Mouse (Mus musculus): ENCODE results near the gene Clec4n. TPM values are rescaled to one million over a fixed set of nuclear protein-coding genes. Genes with fewer than 3 reads are reported as not detected.
"Not testable (repeated sequence)": the region's sequence is repeated elsewhere in the genome, so short reads cannot be mapped to it uniquely, and the experiment has no call there.

Clec4n gene
- total RNA-seq, 1 experiment = not detected

DNA sequence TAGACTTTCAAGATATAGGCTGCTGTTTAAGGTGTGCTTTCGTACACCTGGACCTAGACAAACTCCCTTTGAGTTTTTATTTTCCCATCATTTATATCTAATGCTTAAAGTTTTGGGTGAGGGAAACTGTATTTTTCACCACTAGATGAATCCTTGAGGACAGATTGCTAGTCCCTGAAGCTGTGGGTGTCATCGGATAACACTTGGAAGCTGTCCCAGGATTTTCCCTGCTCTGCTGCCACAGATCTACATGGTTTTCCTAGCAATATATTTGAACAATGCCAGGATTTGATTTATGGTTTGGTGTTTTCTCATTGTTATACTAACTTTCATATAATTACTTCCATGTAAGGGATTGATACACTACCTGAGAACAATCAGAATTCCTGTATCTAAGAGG, 49.8 kb downstream of the Clec4n start:
- no peak overlapping the region for H3K4me3 ChIP-seq (ENCODE audit: insufficient read depth in 1 of 2, low read depth in 1 of 2, low read length in 2 of 2, poor library complexity in 1 of 2, severe bottlenecking in 1 of 2)
- H3K36me3 ChIP-seq (ENCODE audit: control insufficient read depth, insufficient read depth, low read length, poor library complexity, severe bottlenecking) = no peaks in the 10 kb centered on the region
- TF ChIP-seq CHD2 (IDR thresholded peaks at IDR 0.05; ENCODE audit: low read depth, low read length) (no peak), ZNF384 (IDR thresholded peaks at IDR 0.05; ENCODE audit: low read depth, low read length) (no peak)
- no peaks in the 10 kb centered on the region for H3K4me1 ChIP-seq (ENCODE audit: control insufficient read depth in 2 of 2, insufficient read depth in 2 of 2, low read length in 2 of 2, poor library complexity in 1 of 2)
- no peak overlapping the region for H3K27ac ChIP-seq (ENCODE audit: insufficient read depth, low read depth, low read length, poor library complexity, severe bottlenecking)
- H3K9me3 ChIP-seq (ENCODE audit: control insufficient read depth, insufficient read depth, low read depth, low read length) = no peaks in the 10 kb centered on the region
- no peak for DNase-seq (ENCODE audit: low read depth, low spot score)
- in situ Hi-C loops (cut with MboI; ENCODE audit: low sequenced_read_pairs in 2 of 2, unreplicated experiment in 2 of 2) = no loop called here
- H3K9ac ChIP-seq (ENCODE audit: insufficient read depth, low read depth, low read length, poor library complexity, severe bottlenecking) = no peak overlapping the region

DNA sequence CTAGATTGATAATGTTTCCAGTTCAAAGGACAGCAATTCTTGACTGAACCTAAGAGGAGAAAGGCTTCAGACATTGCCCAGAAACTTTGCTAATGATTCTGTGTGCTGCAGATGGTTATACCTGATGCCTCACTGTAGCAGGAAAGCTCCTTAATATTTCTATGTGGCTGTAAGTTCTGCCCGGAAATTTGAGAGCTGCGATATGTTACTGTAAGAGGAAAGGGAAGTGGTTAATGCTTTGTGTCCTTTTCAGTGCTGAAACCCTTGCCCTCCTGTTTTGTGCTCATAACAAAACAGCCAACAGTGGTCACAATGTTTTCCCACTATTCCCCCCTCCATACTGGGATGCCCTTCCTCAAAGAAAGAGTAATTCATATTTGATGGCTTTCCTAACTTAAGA, 56.7 kb downstream of the Clec4n start:
- no peak overlapping the region for H3K4me3 ChIP-seq (ENCODE audit: insufficient read depth in 1 of 2, low read depth in 1 of 2, low read length in 2 of 2, poor library complexity in 1 of 2, severe bottlenecking in 1 of 2)
- no peak overlapping the region for H3K9ac ChIP-seq (ENCODE audit: insufficient read depth, low read depth, low read length, poor library complexity, severe bottlenecking)
- TF ChIP-seq ZNF384 (IDR thresholded peaks at IDR 0.05; ENCODE audit: low read depth, low read length) (no peak), CHD2 (IDR thresholded peaks at IDR 0.05; ENCODE audit: low read depth, low read length) (no peak), HCFC1 (IDR thresholded peaks at IDR 0.05; ENCODE audit: borderline replicate concordance, insufficient read depth, low read length) (no peak), MAFK (IDR thresholded peaks at IDR 0.05; ENCODE audit: insufficient read depth, low read depth, low read length) (no peak), ZC3H11A (IDR thresholded peaks at IDR 0.05; ENCODE audit: borderline replicate concordance, low read depth, low read length) (no peak)
- H3K4me1 ChIP-seq (ENCODE audit: control insufficient read depth in 2 of 2, insufficient read depth in 2 of 2, low read length in 2 of 2, poor library complexity in 1 of 2) = no peaks in the 10 kb centered on the region
- no peak overlapping the region for H3K27ac ChIP-seq (ENCODE audit: insufficient read depth, low read depth, low read length, poor library complexity, severe bottlenecking)
- no peaks in the 10 kb centered on the region for H3K36me3 ChIP-seq (ENCODE audit: control insufficient read depth, insufficient read depth, low read length, poor library complexity, severe bottlenecking)
- no peak for DNase-seq (ENCODE audit: low read depth, low spot score)
- in situ Hi-C loops (cut with MboI; ENCODE audit: low sequenced_read_pairs in 2 of 2, unreplicated experiment in 2 of 2) = no loop called here
- no peaks in the 10 kb centered on the region for H3K9me3 ChIP-seq (ENCODE audit: control insufficient read depth, insufficient read depth, low read depth, low read length)

DNA sequence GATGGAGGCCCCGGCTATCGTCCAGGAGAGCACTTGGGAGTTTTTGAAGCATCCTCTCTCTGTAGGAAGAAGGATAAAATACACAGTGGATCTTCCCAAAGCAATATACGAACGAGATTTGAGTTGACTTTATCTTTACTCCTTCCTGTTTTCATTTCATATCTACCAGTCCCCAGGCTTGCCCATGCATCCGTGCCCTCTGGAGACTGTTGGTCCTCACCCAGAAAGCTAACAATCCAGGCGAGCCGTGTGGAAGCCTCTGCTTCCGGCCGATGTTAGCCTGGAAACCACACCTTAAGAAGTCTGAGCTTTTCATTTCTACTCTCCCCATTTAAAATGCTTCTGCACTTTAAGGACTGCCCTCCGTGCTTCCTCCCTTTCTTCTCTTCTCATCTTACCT, 59.3 kb downstream of the Clec4n start:
- Histone ChIP-seq H3K27ac (ENCODE audit: insufficient read depth, low read depth, low read length, poor library complexity, severe bottlenecking) (no peak overlapping the region), H3K4me3 (ENCODE audit: insufficient read depth in 1 of 2, low read depth in 1 of 2, low read length in 2 of 2, poor library complexity in 1 of 2, severe bottlenecking in 1 of 2) (no peak overlapping the region), H3K9ac (ENCODE audit: insufficient read depth, low read depth, low read length, poor library complexity, severe bottlenecking) (no peak overlapping the region), H3K9me3 (ENCODE audit: control insufficient read depth, insufficient read depth, low read depth, low read length) (no peaks in the 10 kb centered on the region), H3K4me1 (ENCODE audit: control insufficient read depth in 2 of 2, insufficient read depth in 2 of 2, low read length in 2 of 2, poor library complexity in 1 of 2) (no peaks in the 10 kb centered on the region), H3K36me3 (ENCODE audit: control insufficient read depth, insufficient read depth, low read length, poor library complexity, severe bottlenecking) (no peaks in the 10 kb centered on the region)
- in situ Hi-C loops (cut with MboI; ENCODE audit: low sequenced_read_pairs in 2 of 2, unreplicated experiment in 2 of 2) = no loop called here
- DNase-seq (ENCODE audit: low read depth, low spot score) = no peak
- TF ChIP-seq ZC3H11A (IDR thresholded peaks at IDR 0.05; ENCODE audit: borderline replicate concordance, low read depth, low read length) (no peak), MAFK (IDR thresholded peaks at IDR 0.05; ENCODE audit: insufficient read depth, low read depth, low read length) (no peak), HCFC1 (IDR thresholded peaks at IDR 0.05; ENCODE audit: borderline replicate concordance, insufficient read depth, low read length) (no peak), ZNF384 (IDR thresholded peaks at IDR 0.05; ENCODE audit: low read depth, low read length) (no peak), CHD2 (IDR thresholded peaks at IDR 0.05; ENCODE audit: low read depth, low read length) (no peak)

- no peak within 1 kb of the TSS for H3K4me3 ChIP-seq (ENCODE audit: insufficient read depth in 1 of 2, low read depth in 1 of 2, low read length in 2 of 2, poor library complexity in 1 of 2, severe bottlenecking in 1 of 2)
- in situ Hi-C loops (cut with MboI; ENCODE audit: low sequenced_read_pairs in 2 of 2, unreplicated experiment in 2 of 2) = no loop called here
- H3K27ac ChIP-seq (ENCODE audit: insufficient read depth, low read depth, low read length, poor library complexity, severe bottlenecking) = no peak within 1 kb of the TSS
- DNase-seq (ENCODE audit: low read depth, low spot score) = no peak
- no peaks in the 10 kb centered on the region for H3K4me1 ChIP-seq (ENCODE audit: control insufficient read depth in 2 of 2, insufficient read depth in 2 of 2, low read length in 2 of 2, poor library complexity in 1 of 2)
- no peaks in the 10 kb centered on the region for H3K9me3 ChIP-seq (ENCODE audit: control insufficient read depth, insufficient read depth, low read depth, low read length)
- no peak within 1 kb of the TSS for H3K9ac ChIP-seq (ENCODE audit: insufficient read depth, low read depth, low read length, poor library complexity, severe bottlenecking)
- no peak for TF ChIP-seq MAFK (IDR thresholded peaks at IDR 0.05; ENCODE audit: insufficient read depth, low read depth, low read length)
- TF ChIP-seq ZC3H11A (IDR thresholded peaks at IDR 0.05; ENCODE audit: borderline replicate concordance, low read depth, low read length) = no peak
- no peak for TF ChIP-seq ZNF384 (IDR thresholded peaks at IDR 0.05; ENCODE audit: low read depth, low read length)
- TF ChIP-seq CHD2 (IDR thresholded peaks at IDR 0.05; ENCODE audit: low read depth, low read length) = no peak
- no peak for TF ChIP-seq HCFC1 (IDR thresholded peaks at IDR 0.05; ENCODE audit: borderline replicate concordance, insufficient read depth, low read length)
- no peaks in the 10 kb centered on the region for H3K36me3 ChIP-seq (ENCODE audit: control insufficient read depth, insufficient read depth, low read length, poor library complexity, severe bottlenecking)
These were observed 60.1 kb downstream of the Clec4n start, which contains the start of gene Clec4e for GRCm38 (mm10) chr6:123289753-123290152. Clec4e (minus strand) TSS chr6:123289870.

- Histone ChIP-seq H3K4me3 (ENCODE audit: insufficient read depth in 1 of 2, low read depth in 1 of 2, low read length in 2 of 2, poor library complexity in 1 of 2, severe bottlenecking in 1 of 2) (no peak overlapping the region), H3K9me3 (ENCODE audit: control insufficient read depth, insufficient read depth, low read depth, low read length) (no peaks in the 10 kb centered on the region), H3K9ac (ENCODE audit: insufficient read depth, low read depth, low read length, poor library complexity, severe bottlenecking) (no peak overlapping the region), H3K36me3 (ENCODE audit: control insufficient read depth, insufficient read depth, low read length, poor library complexity, severe bottlenecking) (no peaks in the 10 kb centered on the region), H3K4me1 (ENCODE audit: control insufficient read depth in 2 of 2, insufficient read depth in 2 of 2, low read length in 2 of 2, poor library complexity in 1 of 2) (no peaks in the 10 kb centered on the region), H3K27ac (ENCODE audit: insufficient read depth, low read depth, low read length, poor library complexity, severe bottlenecking) (no peak overlapping the region)
- TF ChIP-seq ZC3H11A (IDR thresholded peaks at IDR 0.05; ENCODE audit: borderline replicate concordance, low read depth, low read length) (no peak), CHD2 (IDR thresholded peaks at IDR 0.05; ENCODE audit: low read depth, low read length) (no peak), HCFC1 (IDR thresholded peaks at IDR 0.05; ENCODE audit: borderline replicate concordance, insufficient read depth, low read length) (no peak), ZNF384 (IDR thresholded peaks at IDR 0.05; ENCODE audit: low read depth, low read length) (no peak), MAFK (IDR thresholded peaks at IDR 0.05; ENCODE audit: insufficient read depth, low read depth, low read length) (no peak)
- in situ Hi-C loops (cut with MboI; ENCODE audit: low sequenced_read_pairs in 2 of 2, unreplicated experiment in 2 of 2) = no loop called here
- no peak for DNase-seq (ENCODE audit: low read depth, low spot score)
These were observed 63.2 kb downstream of the Clec4n start for GRCm38 (mm10) chr6:123292751-123293400.

GRCm38 (mm10) chr6:123293509-123293908, 63.9 kb downstream of the Clec4n start:
- H3K4me3 ChIP-seq (ENCODE audit: insufficient read depth in 1 of 2, low read depth in 1 of 2, low read length in 2 of 2, poor library complexity in 1 of 2, severe bottlenecking in 1 of 2); H3K9ac ChIP-seq (ENCODE audit: insufficient read depth, low read depth, low read length, poor library complexity, severe bottlenecking); DNase-seq (ENCODE audit: low read depth, low spot score); H3K9me3 ChIP-seq (ENCODE audit: control insufficient read depth, insufficient read depth, low read depth, low read length); H3K36me3 ChIP-seq (ENCODE audit: control insufficient read depth, insufficient read depth, low read length, poor library complexity, severe bottlenecking); H3K27ac ChIP-seq (ENCODE audit: insufficient read depth, low read depth, low read length, poor library complexity, severe bottlenecking); in situ Hi-C loops (cut with MboI; ENCODE audit: low sequenced_read_pairs in 2 of 2, unreplicated experiment in 2 of 2); H3K4me1 ChIP-seq (ENCODE audit: control insufficient read depth in 2 of 2, insufficient read depth in 2 of 2, low read length in 2 of 2, poor library complexity in 1 of 2): not testable (repeated sequence)
